Mouse (Mus musculus): ENCODE results near the gene Dock9.
"Not testable (repeated sequence)": the region's sequence is repeated elsewhere in the genome, so short reads cannot be mapped to it uniquely, and the experiment has no call there.

The Dock9 gene

DNA sequence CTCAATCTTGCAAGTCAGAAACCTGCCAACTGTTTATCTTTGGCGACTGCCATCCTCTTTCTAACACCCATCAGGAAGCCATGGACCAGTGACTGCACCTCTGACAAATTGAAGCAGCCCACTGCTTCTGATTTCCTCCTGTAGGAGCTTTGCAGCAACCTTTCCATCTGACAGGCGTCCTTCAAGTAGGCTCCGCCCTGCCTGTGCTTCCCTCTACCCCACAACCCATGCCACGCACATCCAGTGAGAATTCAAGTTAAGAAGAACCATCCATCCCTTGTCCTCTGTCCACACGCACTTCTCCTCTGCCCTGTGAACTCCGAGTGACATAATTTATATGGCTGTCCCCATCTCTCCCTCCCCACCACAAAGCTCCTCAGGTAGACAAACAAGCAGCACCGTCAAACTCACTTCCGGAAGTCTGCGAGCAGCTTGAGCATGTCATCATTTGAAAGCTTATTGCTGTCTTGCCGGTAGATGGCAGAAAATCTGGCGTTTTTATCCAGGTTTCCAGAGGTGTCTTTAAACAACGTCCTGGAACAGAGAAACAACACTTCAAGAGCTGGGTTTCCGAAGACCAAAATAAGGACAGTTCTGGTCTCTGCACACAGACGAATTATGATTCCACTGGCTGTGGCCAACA lies 163.4 kb downstream of the Dock9 start:
- intact Hi-C loops (cut with DNase I) = loop anchor here (5.0 kb wide), 1 partner anchor 63 kb away; no protein-coding TSS in a partner anchor

DNA sequence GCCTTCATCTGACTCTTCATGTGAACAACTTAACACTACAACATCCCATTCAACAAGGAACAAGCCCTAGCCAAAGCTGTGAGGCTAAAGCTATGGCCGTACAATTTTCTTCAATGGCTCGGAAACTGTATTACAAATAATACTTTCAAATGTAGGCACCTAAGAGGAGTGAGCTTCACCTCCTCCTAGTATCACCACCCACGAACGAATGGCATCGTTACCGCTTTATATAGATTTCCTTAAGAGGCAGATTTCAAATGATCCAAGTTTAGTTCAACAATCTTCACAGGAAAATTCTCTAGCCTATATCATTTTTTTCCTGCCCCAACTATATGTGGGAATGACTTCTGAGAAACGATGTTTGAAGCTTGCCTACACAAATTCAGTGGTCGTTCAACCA lies 165.7 kb downstream of the Dock9 start:
- intact Hi-C loops (cut with DNase I) = loop anchor here (5.0 kb wide), 1 partner anchor 65 kb away; no protein-coding TSS in a partner anchor

DNA sequence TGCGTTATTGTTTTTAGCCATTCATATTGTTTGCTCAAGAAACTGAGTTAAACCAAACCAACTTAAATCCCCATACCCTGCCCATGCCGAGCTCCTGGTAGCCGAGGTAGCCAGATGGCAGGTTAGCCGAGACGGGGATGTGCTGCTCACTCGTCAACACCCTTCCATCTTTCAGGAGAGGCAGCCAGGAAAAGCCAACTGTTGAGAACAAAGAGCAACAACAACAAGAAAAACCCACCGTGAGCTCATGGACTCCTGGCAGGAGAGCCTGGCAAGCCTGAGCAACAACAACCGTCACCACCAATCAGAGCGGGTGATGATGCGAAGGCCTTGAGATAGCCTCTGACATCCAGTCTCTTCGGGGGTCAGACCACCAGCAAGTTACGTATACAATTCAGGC lies 170.9 kb downstream of the Dock9 start:
- intact Hi-C loops (cut with DNase I) = no loop called here

DNA sequence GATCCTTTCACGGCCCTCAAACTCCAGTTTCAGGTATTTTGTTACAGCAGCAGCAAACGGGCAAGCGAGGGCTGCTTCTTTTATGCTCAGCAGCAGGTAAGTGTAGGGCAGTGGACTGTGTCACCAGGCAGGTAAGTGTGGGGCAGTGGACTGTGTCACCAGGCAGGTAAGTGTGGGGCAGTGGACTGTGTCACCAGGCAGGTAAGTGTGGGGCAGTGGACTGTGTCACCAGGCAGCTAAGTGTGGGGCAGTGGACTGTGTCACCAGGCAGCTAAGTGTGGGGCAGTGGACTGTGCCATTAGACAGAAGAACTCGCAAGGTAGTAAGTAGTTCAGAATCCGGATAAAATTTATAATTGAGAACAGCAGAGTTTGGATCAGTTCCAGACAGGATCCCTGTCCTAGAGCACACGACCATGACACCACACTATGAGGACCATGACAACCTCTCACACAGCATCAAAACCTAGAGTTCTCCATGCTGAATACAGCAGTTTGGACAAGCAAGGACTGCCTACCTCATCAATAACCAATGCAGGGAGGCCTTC lies 173.6 kb downstream of the Dock9 start:
- intact Hi-C loops (cut with DNase I) = not testable (repeated sequence)

DNA sequence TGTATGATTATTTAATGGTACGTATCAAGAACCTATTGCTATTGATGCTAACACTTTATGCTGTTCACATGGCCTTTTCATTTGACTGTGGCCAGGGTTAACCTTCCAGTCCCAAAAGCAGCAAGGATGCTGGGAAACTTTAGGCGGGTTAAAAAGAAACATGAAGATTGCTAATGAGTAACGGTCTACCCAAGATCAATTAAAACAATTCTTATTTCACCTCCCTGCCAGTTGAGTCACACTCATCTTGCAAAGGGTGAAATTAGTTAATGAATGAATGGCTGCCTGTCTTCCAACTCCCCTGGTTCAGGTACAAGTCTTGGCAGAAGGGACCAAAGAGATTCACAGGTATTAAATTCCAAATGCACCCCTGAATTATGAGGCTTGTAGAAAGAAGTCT lies 175.8 kb downstream of the Dock9 start:
- intact Hi-C loops (cut with DNase I) = no loop called here

DNA sequence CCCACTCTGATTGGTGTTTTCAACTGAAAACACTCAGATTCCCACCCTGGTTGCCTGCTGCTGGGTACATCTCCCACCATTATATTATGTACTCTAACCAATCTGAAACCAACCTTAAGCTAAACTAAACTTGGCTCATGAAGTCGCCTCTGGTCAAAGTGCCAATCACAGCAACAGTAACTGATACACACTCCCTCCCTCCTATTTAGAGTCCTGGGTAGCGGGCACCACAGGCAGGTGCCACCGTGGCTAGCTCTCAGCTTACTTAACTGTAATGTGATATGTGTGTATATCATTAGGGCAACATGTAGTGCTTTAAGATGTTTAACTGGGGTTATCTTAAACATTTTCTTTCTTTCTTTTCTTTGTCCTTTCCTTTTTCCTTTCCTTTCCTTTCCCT lies 177.1 kb downstream of the Dock9 start:
- intact Hi-C loops (cut with DNase I) = no loop called here

DNA sequence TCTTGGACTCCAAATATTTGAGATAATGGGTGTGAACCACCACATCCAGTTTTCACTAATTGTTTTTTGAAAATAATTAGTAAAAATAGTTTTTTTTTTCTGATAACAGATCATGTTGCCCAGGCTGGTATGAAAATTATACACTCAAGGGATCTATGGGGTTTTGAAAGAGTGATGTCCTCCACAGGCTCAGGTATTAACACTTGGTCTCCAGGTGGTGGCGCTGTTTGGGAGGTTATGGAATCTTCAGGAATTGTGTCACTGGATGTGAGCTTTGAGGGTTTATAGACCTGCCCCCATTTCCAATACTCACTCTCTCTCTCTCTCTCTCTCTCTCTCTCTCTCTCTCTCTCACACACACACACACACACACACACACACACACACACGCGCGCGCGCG lies 177.5 kb downstream of the Dock9 start:
- intact Hi-C loops (cut with DNase I) = no loop called here

DNA sequence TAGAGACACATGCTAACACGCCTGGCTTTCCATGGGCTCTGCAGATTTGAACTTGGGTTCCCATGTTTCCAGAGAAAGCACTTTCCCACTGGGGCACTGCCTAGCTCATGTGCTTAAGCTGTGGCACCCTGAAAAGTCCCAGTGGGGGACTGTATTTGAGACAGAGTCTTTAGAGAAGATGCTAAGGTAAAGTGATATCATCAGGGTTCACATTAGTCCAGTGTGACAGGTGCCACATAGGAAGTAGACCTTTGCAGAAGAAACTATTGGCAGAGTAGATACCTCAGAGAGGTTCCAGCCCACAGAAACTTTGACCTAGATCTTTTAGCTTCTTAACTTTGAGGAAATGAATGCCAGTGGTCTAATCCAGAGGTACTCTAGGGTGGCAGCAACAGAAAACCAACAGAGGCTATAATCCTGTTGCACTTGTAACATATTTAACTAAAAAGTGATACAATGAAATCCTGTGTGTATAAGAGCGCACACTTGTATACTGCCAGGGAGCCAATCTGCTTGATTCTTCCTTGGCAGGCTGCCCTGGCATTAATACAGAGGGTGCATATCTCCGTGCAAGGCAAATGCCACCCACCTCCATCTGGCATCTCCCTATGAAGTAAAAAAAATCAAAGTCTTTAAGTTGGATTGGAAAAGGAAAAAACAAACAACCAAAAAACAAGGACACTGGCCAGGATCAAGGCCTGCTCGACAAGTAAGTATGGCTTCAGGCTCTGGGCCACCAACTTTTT lies 179.8 kb downstream of the Dock9 start:
- intact Hi-C loops (cut with DNase I) = no loop called here

DNA sequence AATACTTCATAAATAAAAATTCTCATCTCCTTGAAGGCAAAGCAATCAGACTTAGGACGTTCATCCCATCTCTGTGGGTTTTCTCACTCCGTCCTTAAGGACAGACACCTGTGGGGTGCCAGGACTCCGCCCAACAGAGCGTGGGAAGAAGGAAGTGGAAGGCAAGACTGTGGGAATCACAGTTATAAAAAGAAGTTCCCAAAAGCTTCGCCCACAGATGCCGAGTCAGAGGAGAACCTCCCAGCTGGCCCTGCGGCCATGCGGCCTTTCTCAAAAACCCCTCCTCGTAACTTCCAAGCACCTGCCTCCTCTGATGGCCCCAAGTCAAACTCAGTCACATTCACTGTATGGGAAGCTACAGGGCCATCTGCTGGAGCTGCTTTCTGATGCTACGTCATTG lies 182.2 kb downstream of the Dock9 start:
- intact Hi-C loops (cut with DNase I) = no loop called here

DNA sequence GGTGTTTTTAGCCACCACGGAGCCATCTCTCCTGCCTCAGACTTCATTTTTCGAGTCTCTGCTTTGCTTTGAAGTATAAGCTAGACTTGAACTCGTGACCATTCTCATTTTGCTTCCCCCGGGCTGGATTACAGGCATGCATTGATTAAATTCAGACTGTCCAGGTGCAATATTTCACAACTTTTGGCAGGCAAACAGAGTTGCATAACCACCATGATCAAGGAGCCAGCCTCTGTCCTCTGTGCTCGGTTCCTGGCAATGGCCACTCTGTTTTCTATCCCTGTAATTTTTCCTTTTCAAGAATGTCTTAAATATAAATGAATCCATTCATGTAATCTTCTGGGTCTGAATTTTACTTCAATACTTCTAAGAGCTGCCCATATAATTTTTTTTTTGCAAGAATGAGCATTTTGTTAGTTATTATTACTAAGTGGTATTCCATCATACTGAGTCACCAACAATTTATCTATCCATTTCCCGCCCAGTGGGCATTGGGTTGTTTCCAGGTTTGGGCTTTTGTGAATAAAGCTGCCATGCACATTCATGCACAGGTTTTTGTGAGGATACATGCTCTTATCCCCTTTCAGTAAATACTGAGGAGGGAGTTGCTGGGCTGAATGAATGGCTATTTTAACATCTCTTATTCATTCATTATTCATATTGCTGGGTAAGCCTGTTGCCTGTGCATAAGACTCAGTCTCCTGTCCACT lies 183.0 kb downstream of the Dock9 start:
- intact Hi-C loops (cut with DNase I) = no loop called here

DNA sequence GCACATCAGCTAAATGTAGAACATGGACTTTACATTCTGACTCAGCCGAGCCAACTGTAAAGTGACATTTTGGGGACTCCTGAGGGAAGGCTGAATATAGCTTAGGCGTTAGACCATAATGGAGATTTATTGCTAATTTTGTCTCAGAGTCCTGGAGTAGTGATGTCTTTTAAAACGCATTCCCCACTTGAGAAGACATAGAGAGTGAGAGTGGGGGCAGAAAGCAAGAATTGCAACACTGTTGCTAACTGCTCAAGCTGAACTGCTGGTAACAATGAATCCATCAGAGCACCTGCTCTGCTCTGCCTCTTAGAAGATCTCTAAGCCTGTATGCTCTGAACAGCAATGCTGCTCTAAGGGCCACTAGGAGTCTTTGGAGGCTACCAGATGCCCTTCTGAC lies 184.1 kb downstream of the Dock9 start:
- intact Hi-C loops (cut with DNase I) = no loop called here

DNA sequence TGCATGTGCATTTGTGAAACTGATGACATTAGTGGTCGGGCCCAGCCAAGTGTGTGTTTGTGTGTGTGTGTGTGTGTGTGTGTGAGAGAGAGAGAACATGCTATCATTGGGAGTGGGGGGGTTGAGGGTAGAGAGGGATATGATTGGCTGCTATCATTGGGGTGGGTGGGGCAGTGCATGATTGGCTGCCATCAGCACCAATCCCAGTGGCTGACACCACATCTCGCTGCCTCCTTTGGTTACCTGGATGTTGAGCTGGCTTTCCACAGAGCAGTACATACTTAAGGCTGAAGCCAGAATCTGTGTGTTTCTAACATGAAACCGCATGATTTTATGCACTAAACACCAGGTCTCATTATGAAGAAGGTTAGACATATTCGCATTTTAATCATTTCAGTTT lies 184.7 kb downstream of the Dock9 start:
- intact Hi-C loops (cut with DNase I) = no loop called here

DNA sequence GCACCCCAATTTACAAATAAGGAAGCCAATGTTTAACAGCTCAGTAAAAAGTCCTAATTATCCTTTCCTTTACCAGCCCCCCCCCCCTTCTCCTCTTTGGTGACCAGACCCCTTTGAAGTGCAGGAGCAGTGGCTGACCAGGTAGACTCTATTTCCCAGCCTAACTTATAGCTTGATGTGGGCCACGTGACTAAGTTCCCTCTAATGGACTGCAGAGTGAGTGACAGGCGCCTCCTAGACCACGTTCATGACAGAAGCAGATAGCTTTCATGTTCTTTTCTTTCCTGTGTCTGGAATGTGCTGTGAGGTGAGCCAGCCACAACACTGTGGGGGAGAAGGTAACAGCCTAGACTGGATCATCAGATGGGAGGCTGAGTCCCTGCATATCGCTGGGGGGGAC lies 186.1 kb downstream of the Dock9 start:
- intact Hi-C loops (cut with DNase I) = no loop called here

DNA sequence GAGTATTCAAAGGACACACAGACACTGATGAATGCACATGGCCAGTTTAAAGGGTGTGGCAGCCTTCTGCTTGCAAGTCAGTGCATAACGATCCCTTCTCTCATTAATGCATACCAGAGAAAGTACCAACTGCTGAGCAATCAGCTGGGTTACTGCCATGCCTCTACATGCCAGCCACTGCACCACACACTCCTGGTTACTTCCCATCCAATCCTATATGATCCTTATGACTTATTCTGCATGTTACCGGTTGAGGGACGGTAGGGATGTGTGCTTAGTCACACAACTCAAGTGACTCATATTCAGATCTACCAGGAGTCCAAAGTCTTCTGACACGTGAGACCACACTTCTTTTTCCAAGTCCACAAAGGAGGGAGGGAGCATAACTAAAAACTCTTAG lies 186.5 kb downstream of the Dock9 start:
- intact Hi-C loops (cut with DNase I) = no loop called here

DNA sequence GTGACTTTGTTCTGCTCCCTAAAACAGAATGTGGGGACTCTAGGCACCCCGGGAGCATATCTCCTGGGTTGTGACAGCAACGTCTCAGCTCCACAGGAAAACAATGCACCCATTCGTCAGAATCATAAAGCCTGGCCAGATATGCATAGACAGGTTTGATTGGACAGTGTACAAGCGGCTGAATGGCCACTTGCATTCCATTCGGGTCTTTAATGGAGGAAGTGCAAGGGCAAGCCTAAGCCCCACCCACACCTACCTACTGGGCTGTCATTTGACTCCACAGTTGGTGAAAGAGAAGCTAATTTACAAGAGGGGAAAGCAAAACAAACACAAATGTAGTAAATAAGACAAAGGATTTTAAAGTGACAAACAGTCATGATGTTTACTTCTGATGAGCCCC lies 189.1 kb downstream of the Dock9 start:
- intact Hi-C loops (cut with DNase I) = no loop called here

DNA sequence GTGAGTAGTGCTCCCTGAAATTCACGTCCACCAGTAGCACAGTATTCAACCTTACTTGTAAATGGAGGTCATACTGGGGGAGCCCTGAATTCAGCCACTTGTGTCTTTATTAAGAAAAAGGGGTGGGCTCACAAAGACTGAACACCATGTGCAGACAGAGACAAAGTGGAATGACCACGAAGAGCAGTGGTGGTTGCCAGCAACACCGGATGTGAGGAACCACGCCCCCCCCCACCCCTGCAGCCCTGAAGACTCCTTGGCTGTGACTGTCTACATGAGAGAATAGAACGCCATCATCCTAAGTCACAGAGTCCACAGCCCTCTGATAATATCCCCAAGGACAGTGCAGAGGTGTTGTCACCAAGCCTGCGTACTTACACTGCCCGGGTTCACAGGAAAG lies 191.2 kb downstream of the Dock9 start:
- intact Hi-C loops (cut with DNase I) = no loop called here

DNA sequence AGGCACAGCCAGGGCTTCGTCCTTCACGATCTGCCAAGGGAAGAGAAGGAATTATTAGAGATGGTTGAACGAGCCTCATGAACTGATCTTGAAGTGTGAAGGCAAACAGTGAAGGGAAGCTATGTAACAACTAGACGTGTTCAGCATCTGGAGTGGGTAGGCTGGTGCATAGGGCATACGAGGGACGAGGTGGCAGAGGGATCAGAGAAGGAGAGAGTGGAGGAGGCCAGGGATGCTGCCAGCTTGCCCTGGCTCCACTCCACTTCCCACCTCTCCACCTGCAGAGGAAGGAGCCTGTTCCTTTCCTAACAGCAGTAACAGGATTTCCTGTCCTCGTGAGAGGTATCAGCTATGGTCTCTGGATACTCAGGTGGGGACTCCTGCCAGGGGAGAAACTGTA lies 192.4 kb downstream of the Dock9 start:
- intact Hi-C loops (cut with DNase I) = no loop called here

DNA sequence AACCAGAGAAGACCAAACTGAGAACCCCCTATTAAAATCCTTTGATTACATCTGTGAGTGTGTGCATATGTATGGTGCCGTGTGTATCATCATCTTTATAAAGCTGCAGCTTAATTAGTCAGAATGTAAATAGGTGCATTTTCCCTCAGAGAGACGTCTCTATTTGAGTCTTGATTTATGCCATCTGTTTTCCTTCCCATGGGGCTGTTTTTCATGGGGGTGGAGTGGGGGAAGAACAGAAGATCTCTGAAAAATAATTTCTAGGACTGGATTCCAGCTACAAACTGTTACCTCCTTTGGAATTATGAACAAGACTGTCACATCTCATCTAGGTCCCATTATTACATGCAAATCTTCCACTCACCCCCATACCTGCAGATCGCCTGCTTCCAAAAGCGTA lies 193.1 kb downstream of the Dock9 start:
- intact Hi-C loops (cut with DNase I) = no loop called here

DNA sequence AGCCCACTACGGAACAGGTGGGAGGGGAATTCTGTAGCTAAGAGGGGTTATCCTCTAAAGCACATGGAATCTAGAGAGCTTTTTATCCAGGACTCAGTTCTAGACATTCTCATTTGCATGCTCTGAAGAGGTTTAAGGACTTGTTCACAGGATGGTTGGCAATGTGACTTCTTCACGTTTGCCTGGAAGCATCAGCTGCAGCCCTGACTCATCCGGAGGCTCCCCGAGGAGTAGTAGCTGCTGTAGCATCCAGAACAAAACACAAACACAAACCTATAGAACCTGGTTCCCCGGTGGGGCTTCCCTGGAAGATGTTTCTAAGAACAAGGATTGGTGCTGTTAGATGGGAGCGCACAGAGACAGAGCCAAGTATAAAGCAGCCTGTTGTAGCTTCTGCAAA lies 195.0 kb downstream of the Dock9 start:
- intact Hi-C loops (cut with DNase I) = no loop called here

DNA sequence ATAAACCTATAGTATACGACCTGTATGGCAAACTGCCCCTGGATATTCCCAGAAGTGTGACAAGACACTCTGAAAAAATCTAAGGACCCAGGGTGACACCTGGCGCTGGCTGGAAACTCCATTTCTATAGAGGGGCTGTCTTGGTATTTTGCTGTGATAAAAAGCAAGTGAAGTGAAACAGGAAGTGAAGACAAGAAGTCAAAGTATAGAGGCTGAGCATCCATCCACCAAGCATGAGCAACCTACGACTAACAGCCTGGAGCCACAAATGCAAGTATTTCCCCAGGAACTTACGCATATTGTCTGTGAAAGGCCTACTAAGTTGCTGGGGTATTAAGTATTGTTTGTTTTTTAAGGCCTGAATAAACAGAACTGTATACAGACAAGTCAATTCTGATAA lies 197.1 kb downstream of the Dock9 start:
- intact Hi-C loops (cut with DNase I) = no loop called here

DNA sequence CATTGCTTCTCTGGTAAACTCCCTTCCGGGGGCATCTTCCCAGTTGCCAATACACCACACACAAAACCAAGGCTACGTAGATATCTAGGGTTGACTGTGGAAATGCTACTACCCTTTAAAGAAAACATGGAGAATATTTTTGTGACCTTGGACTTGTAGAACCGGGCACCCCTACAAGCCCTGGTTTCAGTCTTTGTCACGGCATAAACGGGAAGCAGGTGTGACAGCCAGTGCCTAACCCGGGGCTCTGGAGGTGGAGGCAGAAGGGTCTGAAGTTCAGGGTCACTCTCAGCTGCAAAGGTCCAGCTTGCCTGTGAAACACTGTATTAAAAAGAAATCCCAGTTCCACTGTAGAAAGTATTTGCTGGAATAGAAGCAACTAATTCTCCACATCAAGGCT lies 200.6 kb downstream of the Dock9 start:
- intact Hi-C loops (cut with DNase I) = no loop called here

DNA sequence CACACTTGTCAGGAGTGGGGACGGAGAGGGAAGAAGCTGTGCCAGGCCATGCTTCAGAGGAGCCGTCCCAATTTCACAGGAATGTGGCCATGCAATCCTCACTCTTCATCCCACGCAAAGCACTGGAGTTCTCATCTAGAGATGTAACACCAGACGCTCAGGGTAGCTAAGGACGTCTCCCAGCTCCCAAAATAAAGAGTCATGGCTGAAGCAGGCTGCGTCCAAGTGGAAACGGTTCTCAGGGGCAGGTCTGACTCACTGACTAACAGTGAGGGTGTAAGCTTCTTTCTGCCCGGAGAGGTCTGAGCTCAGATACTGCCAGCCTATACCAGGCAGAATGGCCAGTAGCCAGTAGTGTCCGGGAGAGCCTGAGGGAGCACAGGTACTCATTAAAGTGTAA lies 201.0 kb downstream of the Dock9 start:
- intact Hi-C loops (cut with DNase I) = no loop called here
